Mouse (Mus musculus) adrenal gland, adult 8-10 months (tissue): ENCODE data around the gene Apip. TPM values are rescaled to one million over a fixed set of nuclear protein-coding genes. Genes with fewer than 3 reads are reported as not detected.
A peak's percentile ranks its signal among the peaks of the same experiment; 100 is the strongest.

Experiments used
- DNase-seq: peaks from one replicate; pipeline ENCODE4 v3.0.0; 2022
- total RNA-seq, 4 experiments: library from RNA; stranded (reverse); gene quantifications; 2 replicates each; pipeline ENCODE4 v1.2.4; 2022

Gene Apip
- total RNA-seq, 4 experiments from 2014 or later, result 31.6 to 49.1 (median 41.3) TPM

GRCm38 (mm10) chr2:103106172-103106571 is 32.7 kb downstream of the Apip start:
- no peak for DNase-seq

- no peak for DNase-seq
Measured at GRCm38 (mm10) chr2:103111669-103112068, 38.2 kb downstream of the Apip start.

GRCm38 (mm10) chr2:103117212-103117611 is 43.7 kb downstream of the Apip start:
- no peak for DNase-seq

GRCm38 (mm10) chr2:103118324-103119196 is 45.1 kb downstream of the Apip start:
- DNase-seq, result no peak

- no peak for DNase-seq
Measured at GRCm38 (mm10) chr2:103119197-103119854, 45.9 kb downstream of the Apip start.

GRCm38 (mm10) chr2:103129676-103130075 is 56.2 kb downstream of the Apip start:
- DNase-seq, result no peak

- no peak for DNase-seq
Measured at GRCm38 (mm10) chr2:103131145-103131544, 57.7 kb downstream of the Apip start.

- DNase-seq, result peak; percentile 18
Measured at GRCm38 (mm10) chr2:103138529-103139265, 65.2 kb downstream of the Apip start.

Other genes starting within 250 kb of the Apip start
- gene Cd44, start 172.0 kb upstream of the Apip start, total RNA-seq, result 10 to 100 TPM; 38.3 to 83.6 (median 56.9) TPM
- 100 to 1,000 TPM in 2 of 4 experiments, 10 to 100 TPM in 2; 64.2 to 136 (median 95.8) TPM for gene Pdhx, start 162 bp upstream of the Apip start, total RNA-seq
- gene Ehf, start 229.6 kb downstream of the Apip start, total RNA-seq, result under 1 TPM in 2 of 4 experiments, not detected in 2; 0.35 to 0.84 TPM